17 mouse cellular contexts compared by ENCODE assay signal in genomic region chr2:26470967-26471366, GRCm38 (mm10). TPM values are rescaled to one million over a fixed set of nuclear protein-coding genes. Genes with fewer than 3 reads are reported as not detected.
DNase-seq lines count a peak whose midpoint lies in the region; ATAC-seq lines count a peak whose summit lies in the region.
"Had no signal": no experiment of that assay in that cellular context is flagged by ENCODE, and none has a peak within 500 bp of the region (broad histone marks: within the 10 kb centered on the region; RNA-seq: fewer than 3 reads in every experiment).

No protein-coding gene starts in this region.

- no peaks in the 10 kb centered on the region for H3K9me3 ChIP-seq in forebrain, embryonic 15.5 days
- H3K9me3 ChIP-seq in forebrain, embryonic 16.5 days (ENCODE audit: control insufficient read depth, low read length), result no peaks in the 10 kb centered on the region
- H3K9me3 ChIP-seq in limb, embryonic 10.5 days (replicated peaks), result no peaks in the 10 kb centered on the region
- no peaks in the 10 kb centered on the region for H3K9me3 ChIP-seq in heart, embryonic 12.5 days (replicated peaks)
- H3K9me3 ChIP-seq: heart, embryonic 13.5 days; kidney, embryonic 15.5 days had no signal

- H3K9ac ChIP-seq in forebrain, embryonic 15.5 days (replicated peaks), result no peak overlapping the region
- no peak overlapping the region for H3K9ac ChIP-seq in forebrain, embryonic 16.5 days (replicated peaks; ENCODE audit: low read depth, low read length)
- no peak overlapping the region for H3K9ac ChIP-seq in heart, embryonic 12.5 days
- H3K9ac ChIP-seq: heart, embryonic 13.5 days; kidney, embryonic 15.5 days had no signal

- DNase-seq in cerebellum, postnatal 14 days, result peak; percentile 50 to 57
- DNase-seq in brain, adult 2 months (ENCODE audit: low read depth, low spot score), result peak; percentile 24
- DNase-seq in limb, embryonic 10.5 days (ENCODE audit: low spot score), result no peak
- DNase-seq: adrenal gland, adult 2 months; adrenal gland, postnatal 25 days; cerebellum, adult 11 months; gastrocnemius, postnatal 14 days; heart, adult 2 months; heart, postnatal 36 days; kidney, adult 2 months had no signal

- peaks cover 37% of the 10 kb centered on the region for H3K36me3 ChIP-seq in forebrain, embryonic 15.5 days
- peaks cover 3% of the 10 kb centered on the region; the same call in 1 of the 2 replicates for H3K36me3 ChIP-seq in forebrain, embryonic 16.5 days (ENCODE audit: control insufficient read depth, insufficient read depth)
- H3K36me3 ChIP-seq in limb, embryonic 10.5 days, result peaks cover 98% of the 10 kb centered on the region
- peaks cover 84% of the 10 kb centered on the region for H3K36me3 ChIP-seq in heart, embryonic 12.5 days

- ATAC-seq in cerebellum, adult (ENCODE audit: insufficient number of reproducible peaks, low FRiP score, low TSS enrichment), result no peak
- no peak for ATAC-seq in forebrain, embryonic 15.5 days (replicated peaks)
- ATAC-seq in forebrain, embryonic 16.5 days, result no peak
- ATAC-seq in heart, embryonic 12.5 days (ENCODE audit: insufficient number of reproducible peaks, low FRiP score), result no peak
- ATAC-seq: hindbrain, postnatal 0 days had no signal

- H3K27me3 ChIP-seq in forebrain, embryonic 15.5 days, result no peaks in the 10 kb centered on the region
- no peaks in the 10 kb centered on the region for H3K27me3 ChIP-seq in forebrain, embryonic 16.5 days (replicated peaks; ENCODE audit: control insufficient read depth, insufficient read depth, low read length)
- no peaks in the 10 kb centered on the region for H3K27me3 ChIP-seq in limb, embryonic 10.5 days (ENCODE audit: low read depth, poor library complexity, severe bottlenecking)
- no peaks in the 10 kb centered on the region for H3K27me3 ChIP-seq in heart, embryonic 12.5 days (replicated peaks)
- H3K27me3 ChIP-seq: heart, embryonic 13.5 days; kidney, embryonic 15.5 days had no signal

- H3K4me2 ChIP-seq in forebrain, embryonic 15.5 days (replicated peaks), result no peak overlapping the region
- no peak overlapping the region for H3K4me2 ChIP-seq in forebrain, embryonic 16.5 days (ENCODE audit: low read length)
- no peak overlapping the region for H3K4me2 ChIP-seq in heart, embryonic 12.5 days
- H3K4me2 ChIP-seq: heart, embryonic 13.5 days; kidney, embryonic 15.5 days had no signal

- H3K27ac ChIP-seq in forebrain, embryonic 15.5 days (replicated peaks), result 0 out of 2 replicates have a peak overlapping the region, but pooled peaks have one; percentile 17
- H3K27ac ChIP-seq in forebrain, embryonic 16.5 days (ENCODE audit: low read length), result no peak overlapping the region; the same call in 1 of the 2 replicates
- H3K27ac ChIP-seq in limb, embryonic 10.5 days, result peak overlapping the region; percentile 33; the same call in 1 of the 2 replicates
- no peak overlapping the region for H3K27ac ChIP-seq in heart, embryonic 12.5 days (ENCODE audit: poor library complexity, severe bottlenecking)
- H3K27ac ChIP-seq: heart, adult 2 months; heart, embryonic 13.5 days; hindbrain, postnatal 0 days; kidney, embryonic 15.5 days had no signal

- H3K4me1 ChIP-seq in forebrain, embryonic 15.5 days, result peaks cover 18% of the 10 kb centered on the region
- peaks cover 14% of the 10 kb centered on the region for H3K4me1 ChIP-seq in forebrain, embryonic 16.5 days (replicated peaks; ENCODE audit: control insufficient read depth, insufficient read depth, low read length)
- peaks cover 23% of the 10 kb centered on the region for H3K4me1 ChIP-seq in limb, embryonic 10.5 days
- peaks cover 28% of the 10 kb centered on the region for H3K4me1 ChIP-seq in heart, embryonic 12.5 days (replicated peaks)

- WGBS in forebrain, embryonic 15.5 days, result 89% methylated on average over 17 of the region's 17 CpGs
- 84% methylated on average over 17 of the region's 17 CpGs for WGBS in forebrain, embryonic 16.5 days
- 95% methylated on average over 17 of the region's 17 CpGs for WGBS in limb, embryonic 10.5 days
- WGBS in heart, embryonic 12.5 days, result 88% methylated on average over 17 of the region's 17 CpGs

- no peak overlapping the region for H3K4me3 ChIP-seq in forebrain, embryonic 15.5 days
- no peak overlapping the region for H3K4me3 ChIP-seq in forebrain, embryonic 16.5 days (replicated peaks; ENCODE audit: low read length)
- no peak overlapping the region for H3K4me3 ChIP-seq in limb, embryonic 10.5 days
- no peak overlapping the region for H3K4me3 ChIP-seq in heart, embryonic 12.5 days
- H3K4me3 ChIP-seq: heart, adult 2 months; heart, embryonic 13.5 days; kidney, embryonic 15.5 days had no signal

RNA-seq across cellular contexts. Expression of gene Sec16a, which starts 26.0 kb away (rescaled TPM):
- 18.3 and 19.8 TPM in 2 replicates for polyA plus RNA-seq in forebrain, embryonic 15.5 days (2015; fragmentation: Nextera tagmentation; extraction: Ambion mirVana)
- polyA plus RNA-seq in forebrain, embryonic 16.5 days (2015; fragmentation: Nextera tagmentation; extraction: Ambion mirVana), result 21.5 and 23.1 TPM in 2 replicates
- polyA plus RNA-seq in limb, embryonic 10.5 days (2016; fragmentation: Nextera tagmentation; extraction: Ambion mirVana), result 29.4 and 37.1 TPM in 2 replicates
- 22.6 and 24.5 TPM in 2 replicates for polyA plus RNA-seq in heart, embryonic 12.5 days (2016; fragmentation: Nextera tagmentation; extraction: Ambion mirVana)

RNA-seq across cellular contexts. Expression of gene Notch1, which starts 45.5 kb away (rescaled TPM):
- 22.6 and 26.1 TPM in 2 replicates for polyA plus RNA-seq in forebrain, embryonic 15.5 days (2015; fragmentation: Nextera tagmentation; extraction: Ambion mirVana)
- 20.2 and 23.6 TPM in 2 replicates for polyA plus RNA-seq in forebrain, embryonic 16.5 days (2015; fragmentation: Nextera tagmentation; extraction: Ambion mirVana)
- 8.5 and 11.8 TPM in 2 replicates for polyA plus RNA-seq in limb, embryonic 10.5 days (2016; fragmentation: Nextera tagmentation; extraction: Ambion mirVana)
- 20.4 TPM in 2 replicates for polyA plus RNA-seq in heart, embryonic 12.5 days (2016; fragmentation: Nextera tagmentation; extraction: Ambion mirVana)

Comparison
In these comparisons a context has a peak if more than half of its experiments do, and no peak if none do; other contexts are left out.
1. H3K27ac ChIP-seq: peak in forebrain, embryonic 15.5 days (single experiment) and limb, embryonic 10.5 days (single experiment); none in forebrain, embryonic 16.5 days (single experiment) and heart, embryonic 12.5 days (single experiment).